Mouse (Mus musculus): ENCODE data around the gene Tomm40. TPM values are rescaled to one million over a fixed set of nuclear protein-coding genes. Genes with fewer than 3 reads are reported as not detected.

Tomm40 gene
- 47.3 and 51.8 TPM in 2 replicates for polyA plus RNA-seq (2015; fragmentation: Nextera tagmentation; extraction: Ambion mirVana)

DNA sequence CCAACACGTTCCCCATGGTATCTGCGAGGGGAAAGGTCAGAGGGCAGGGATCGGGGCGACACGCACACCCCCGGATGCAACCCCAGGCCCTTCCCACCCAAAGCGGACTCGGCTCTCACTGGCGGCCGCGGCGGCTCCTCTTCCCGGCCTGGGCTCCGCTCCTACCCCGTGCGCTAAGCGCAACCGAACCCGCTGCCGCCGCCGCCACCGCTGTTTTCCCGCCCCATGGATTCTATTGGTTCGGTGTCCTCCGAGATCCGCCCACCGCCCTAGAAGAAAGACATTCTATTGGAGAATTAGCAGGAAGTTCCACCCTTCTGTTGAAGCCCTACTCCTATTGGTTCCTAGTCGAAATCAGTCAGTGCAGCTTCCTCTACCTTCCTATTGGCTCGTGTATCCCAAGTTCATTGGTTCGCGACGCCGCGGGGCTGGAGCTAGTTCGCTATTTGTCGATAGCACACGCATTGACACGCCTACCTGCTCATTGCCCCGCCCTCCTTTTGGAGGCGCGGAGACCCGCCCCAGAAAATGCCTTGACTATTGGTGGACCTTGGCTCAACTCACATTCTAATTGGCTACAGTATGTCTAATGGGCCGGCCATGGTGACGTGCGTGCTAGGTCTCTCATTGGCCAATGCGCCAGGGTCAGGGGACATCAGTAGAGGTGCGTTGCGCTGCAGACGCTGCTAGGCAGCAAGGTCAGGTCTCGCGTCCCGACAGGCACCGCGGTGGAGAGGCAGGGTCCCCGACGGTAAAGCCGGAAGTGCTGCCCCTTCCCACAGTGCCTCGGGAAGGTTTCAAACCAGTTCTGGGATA lies at the start of gene Tomm40:
TSS of gene Tomm40 (minus strand) at position 200 of the 816 bp plus-strand sequence.
- peaks cover 24% of the 10 kb centered on the region for H3K4me1 ChIP-seq (ENCODE audit: control insufficient read depth, low read depth, low read length)
- H3K9ac ChIP-seq (ENCODE audit: low read depth, low read length) = peak within 1 kb of the TSS; percentile 87
- H3K36me3 ChIP-seq (ENCODE audit: control insufficient read depth, insufficient read depth) = peaks cover 23% of the 10 kb centered on the region
- H3K27me3 ChIP-seq (ENCODE audit: control insufficient read depth, insufficient read depth, low read depth, low read length) = no peaks in the 10 kb centered on the region
- H3K4me3 ChIP-seq (ENCODE audit: low read depth, low read length) = peak within 1 kb of the TSS; percentile 98
- under 1% methylated on average over 59 of the region's 59 CpGs for WGBS (ENCODE audit: insufficient replicate concordance)
- peak within 1 kb of the TSS; percentile 98 for H3K4me2 ChIP-seq (ENCODE audit: low read depth, low read length)
- peak within 1 kb of the TSS; percentile 73 for H3K27ac ChIP-seq (ENCODE audit: low read length)
- no peaks in the 10 kb centered on the region for H3K9me3 ChIP-seq (replicated peaks; ENCODE audit: control insufficient read depth, low read length)
- peak; percentile 96 for ATAC-seq (ENCODE audit: low read depth)

GRCm38 (mm10) chr7:19764581-19764980 lies 49.3 kb upstream of the Tomm40 start:
- Histone ChIP-seq H3K4me3 (ENCODE audit: low read depth, low read length) (no peak overlapping the region), H3K9ac (ENCODE audit: low read depth, low read length) (no peak overlapping the region), H3K9me3 (replicated peaks; ENCODE audit: control insufficient read depth, low read length) (no peaks in the 10 kb centered on the region), H3K4me1 (ENCODE audit: control insufficient read depth, low read depth, low read length) (no peaks in the 10 kb centered on the region), H3K4me2 (ENCODE audit: low read depth, low read length) (no peak overlapping the region), H3K27me3 (ENCODE audit: control insufficient read depth, insufficient read depth, low read depth, low read length) (peaks cover 6% of the 10 kb centered on the region), H3K36me3 (ENCODE audit: control insufficient read depth, insufficient read depth) (no peaks in the 10 kb centered on the region), H3K27ac (ENCODE audit: low read length) (no peak overlapping the region)
- 73% methylated on average over 8 of the region's 9 CpGs for WGBS (ENCODE audit: insufficient replicate concordance)
- ATAC-seq (ENCODE audit: low read depth) = no peak

- ATAC-seq (ENCODE audit: low read depth) = no peak
Observed at GRCm38 (mm10) chr7:19763829-19764477, 48.7 kb upstream of the Tomm40 start.

DNA sequence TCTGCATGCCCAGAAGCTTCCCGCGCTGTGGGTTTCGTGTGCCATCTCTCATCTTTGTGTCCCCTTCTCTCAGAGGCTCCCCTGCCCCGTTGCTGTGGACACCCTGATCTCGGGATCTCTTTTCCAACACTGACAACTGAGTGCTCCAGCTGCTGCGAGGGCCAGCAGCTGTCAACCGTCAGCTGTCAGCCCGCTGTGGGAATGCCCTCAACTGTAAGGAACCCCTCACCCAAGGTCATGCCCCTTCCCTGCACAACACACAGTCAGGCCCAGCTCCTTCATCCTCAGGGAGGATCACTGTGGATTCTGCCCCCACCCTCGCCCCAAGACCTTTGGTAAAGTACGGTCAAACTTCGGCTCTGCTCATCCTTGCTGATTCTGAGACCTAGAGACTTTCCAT lies 47.0 kb upstream of the Tomm40 start:
- Histone ChIP-seq H3K27ac (ENCODE audit: low read length) (no peak overlapping the region), H3K9ac (ENCODE audit: low read depth, low read length) (no peak overlapping the region), H3K36me3 (ENCODE audit: control insufficient read depth, insufficient read depth) (no peaks in the 10 kb centered on the region), H3K4me3 (ENCODE audit: low read depth, low read length) (no peak overlapping the region), H3K4me1 (ENCODE audit: control insufficient read depth, low read depth, low read length) (no peaks in the 10 kb centered on the region), H3K9me3 (replicated peaks; ENCODE audit: control insufficient read depth, low read length) (no peaks in the 10 kb centered on the region), H3K27me3 (ENCODE audit: control insufficient read depth, insufficient read depth, low read depth, low read length) (no peaks in the 10 kb centered on the region), H3K4me2 (ENCODE audit: low read depth, low read length) (no peak overlapping the region)
- ATAC-seq (ENCODE audit: low read depth) = no peak
- WGBS (ENCODE audit: insufficient replicate concordance) = 74% methylated on average over 11 of the region's 11 CpGs

More at GRCm38 (mm10) chr7:19763829-19764477, 48.7 kb upstream of the Tomm40 start:
- no peak overlapping the region for H3K9ac ChIP-seq (ENCODE audit: low read depth, low read length)
- peaks cover 1% of the 10 kb centered on the region; the same call in 1 of the 2 replicates for H3K27me3 ChIP-seq (ENCODE audit: control insufficient read depth, insufficient read depth, low read depth, low read length)
- H3K4me2 ChIP-seq (ENCODE audit: low read depth, low read length) = no peak overlapping the region
- H3K9me3 ChIP-seq (replicated peaks; ENCODE audit: control insufficient read depth, low read length) = no peaks in the 10 kb centered on the region
- WGBS (ENCODE audit: insufficient replicate concordance) = 63% methylated on average over 13 of the region's 13 CpGs
- H3K4me1 ChIP-seq (ENCODE audit: control insufficient read depth, low read depth, low read length) = no peaks in the 10 kb centered on the region
- no peak overlapping the region for H3K4me3 ChIP-seq (ENCODE audit: low read depth, low read length)
- H3K36me3 ChIP-seq (ENCODE audit: control insufficient read depth, insufficient read depth) = no peaks in the 10 kb centered on the region
- H3K27ac ChIP-seq (ENCODE audit: low read length) = no peak overlapping the region

DNA sequence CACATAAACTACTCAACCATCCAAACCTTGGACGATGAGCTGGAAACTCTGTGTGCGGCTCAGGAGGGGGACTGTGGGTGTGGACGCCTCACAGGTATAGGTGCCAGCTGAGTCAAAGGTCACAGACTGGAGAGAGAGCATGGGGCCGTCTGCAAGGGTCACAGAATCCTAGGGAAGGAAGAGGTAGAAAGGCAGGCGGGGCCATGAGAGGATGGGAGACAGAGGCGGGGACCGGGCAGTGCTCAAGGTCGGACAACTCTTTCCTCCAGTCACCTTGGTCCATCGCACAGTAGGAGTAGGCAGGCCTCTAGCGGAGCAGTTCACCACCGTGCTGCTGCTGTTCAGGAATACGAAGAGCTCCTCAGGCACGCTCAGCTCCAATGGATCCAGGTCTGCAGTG lies 44.8 kb upstream of the Tomm40 start:
- H3K36me3 ChIP-seq (ENCODE audit: control insufficient read depth, insufficient read depth) = no peaks in the 10 kb centered on the region
- H3K4me3 ChIP-seq (ENCODE audit: low read depth, low read length) = no peak overlapping the region
- 65% methylated on average over 13 of the region's 13 CpGs for WGBS (ENCODE audit: insufficient replicate concordance)
- H3K27ac ChIP-seq (ENCODE audit: low read length) = no peak overlapping the region
- no peak overlapping the region for H3K4me2 ChIP-seq (ENCODE audit: low read depth, low read length)
- no peak for ATAC-seq (ENCODE audit: low read depth)
- no peaks in the 10 kb centered on the region for H3K27me3 ChIP-seq (ENCODE audit: control insufficient read depth, insufficient read depth, low read depth, low read length)
- H3K9me3 ChIP-seq (replicated peaks; ENCODE audit: control insufficient read depth, low read length) = no peaks in the 10 kb centered on the region
- no peak overlapping the region for H3K9ac ChIP-seq (ENCODE audit: low read depth, low read length)
- no peaks in the 10 kb centered on the region for H3K4me1 ChIP-seq (ENCODE audit: control insufficient read depth, low read depth, low read length)

GRCm38 (mm10) chr7:19758623-19759022 lies 43.4 kb upstream of the Tomm40 start:
- H3K4me3 ChIP-seq (ENCODE audit: low read depth, low read length) = no peak overlapping the region
- no peaks in the 10 kb centered on the region for H3K36me3 ChIP-seq (ENCODE audit: control insufficient read depth, insufficient read depth)
- H3K4me2 ChIP-seq (ENCODE audit: low read depth, low read length) = no peak overlapping the region
- H3K4me1 ChIP-seq (ENCODE audit: control insufficient read depth, low read depth, low read length) = no peaks in the 10 kb centered on the region
- ATAC-seq (ENCODE audit: low read depth) = no peak
- no peak overlapping the region for H3K27ac ChIP-seq (ENCODE audit: low read length)
- no peaks in the 10 kb centered on the region for H3K27me3 ChIP-seq (ENCODE audit: control insufficient read depth, insufficient read depth, low read depth, low read length)
- no peaks in the 10 kb centered on the region for H3K9me3 ChIP-seq (replicated peaks; ENCODE audit: control insufficient read depth, low read length)
- WGBS (ENCODE audit: insufficient replicate concordance) = 75% methylated on average over 13 of the region's 13 CpGs
- H3K9ac ChIP-seq (ENCODE audit: low read depth, low read length) = no peak overlapping the region

- H3K27me3 ChIP-seq (ENCODE audit: control insufficient read depth, insufficient read depth, low read depth, low read length) = no peaks in the 10 kb centered on the region
- peak; percentile 55 for ATAC-seq (ENCODE audit: low read depth)
- no peak overlapping the region for H3K4me2 ChIP-seq (ENCODE audit: low read depth, low read length)
- H3K4me3 ChIP-seq (ENCODE audit: low read depth, low read length) = no peak overlapping the region
- 42% methylated on average over 24 of the region's 24 CpGs for WGBS (ENCODE audit: insufficient replicate concordance)
- H3K4me1 ChIP-seq (ENCODE audit: control insufficient read depth, low read depth, low read length) = no peaks in the 10 kb centered on the region
- H3K36me3 ChIP-seq (ENCODE audit: control insufficient read depth, insufficient read depth) = no peaks in the 10 kb centered on the region
- no peaks in the 10 kb centered on the region for H3K9me3 ChIP-seq (replicated peaks; ENCODE audit: control insufficient read depth, low read length)
- H3K9ac ChIP-seq (ENCODE audit: low read depth, low read length) = no peak overlapping the region
- no peak overlapping the region for H3K27ac ChIP-seq (ENCODE audit: low read length)
Observed at GRCm38 (mm10) chr7:19755851-19756786, 40.9 kb upstream of the Tomm40 start.

- Histone ChIP-seq H3K9ac (ENCODE audit: low read depth, low read length) (no peak overlapping the region), H3K4me1 (ENCODE audit: control insufficient read depth, low read depth, low read length) (peaks cover 9% of the 10 kb centered on the region), H3K4me3 (ENCODE audit: low read depth, low read length) (no peak overlapping the region), H3K36me3 (ENCODE audit: control insufficient read depth, insufficient read depth) (no peaks in the 10 kb centered on the region), H3K27ac (ENCODE audit: low read length) (no peak overlapping the region), H3K4me2 (ENCODE audit: low read depth, low read length) (no peak overlapping the region), H3K27me3 (ENCODE audit: control insufficient read depth, insufficient read depth, low read depth, low read length) (no peaks in the 10 kb centered on the region), H3K9me3 (replicated peaks; ENCODE audit: control insufficient read depth, low read length) (no peaks in the 10 kb centered on the region)
- 54% methylated on average over 2 of the region's 2 CpGs for WGBS (ENCODE audit: insufficient replicate concordance)
- ATAC-seq (ENCODE audit: low read depth) = no peak
Observed at GRCm38 (mm10) chr7:19755008-19755407, 39.8 kb upstream of the Tomm40 start.
